Mouse (Mus musculus) MEL-GATA-1-ER (cell line): ENCODE measurements around the gene Kcnma1.

ENCODE experiments used
- DNase-seq: peaks from one replicate; pipeline ENCODE4 v3.0.0-alpha.2; 2012; ENCODE audit warnings: low read depth; ENCODE audit errors: extremely low read depth

Gene Kcnma1

DNA sequence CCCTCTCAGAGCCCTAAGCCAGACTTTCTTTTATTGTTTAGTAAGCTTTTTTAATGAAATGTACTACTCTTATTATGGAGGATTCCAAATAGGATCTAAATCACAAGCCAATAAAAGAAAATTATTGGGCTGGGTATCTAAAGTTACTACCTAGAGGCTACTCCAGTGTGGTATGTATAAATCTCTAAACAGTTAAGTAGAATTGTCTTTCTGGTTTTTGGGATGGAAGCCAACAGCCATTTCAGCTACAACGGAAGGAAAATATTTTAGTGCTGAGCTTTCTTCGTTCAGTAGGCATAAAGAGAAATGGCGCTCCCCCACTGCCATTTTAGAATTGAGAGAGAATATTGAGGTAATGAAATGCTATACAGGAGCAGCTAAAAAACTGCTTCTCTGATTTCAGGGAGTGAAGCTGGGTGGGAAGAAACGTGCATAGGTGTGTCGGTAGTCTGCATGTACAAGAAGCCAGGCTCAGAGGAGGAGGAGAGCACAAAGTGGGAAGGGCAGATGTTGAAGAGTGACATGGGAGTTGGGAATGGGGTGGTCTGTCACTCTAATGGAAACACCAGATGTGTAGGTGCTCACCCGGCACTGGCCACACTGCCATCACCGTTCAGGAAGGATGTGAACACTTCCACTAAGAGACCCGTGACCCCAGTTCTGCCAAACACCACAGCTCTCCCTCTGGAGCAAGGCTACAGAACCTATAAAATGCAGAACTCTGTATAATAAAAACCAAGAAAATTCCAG, 656.6 kb downstream of the Kcnma1 start:
- no peak for DNase-seq

DNA sequence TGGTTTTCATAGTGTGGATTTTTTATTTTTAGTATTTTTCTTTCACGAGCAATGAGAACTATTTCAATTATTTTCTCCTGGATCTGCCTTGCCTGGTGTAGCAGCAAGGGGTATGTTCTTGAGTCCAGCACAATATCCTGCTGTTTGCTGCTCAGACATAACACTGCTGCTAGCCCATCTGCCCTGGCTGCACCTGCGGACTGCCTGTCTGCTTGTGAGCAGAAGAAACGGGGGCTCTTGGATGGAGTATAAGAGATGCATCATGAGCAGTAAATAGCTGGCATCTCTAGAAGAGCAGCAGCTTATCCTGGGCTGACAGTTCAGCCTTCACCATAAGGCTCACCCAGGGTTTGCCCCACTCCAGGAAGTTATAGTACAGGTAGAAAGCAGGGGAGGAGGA, 687.5 kb downstream of the Kcnma1 start:
- DNase-seq: no peak

DNA sequence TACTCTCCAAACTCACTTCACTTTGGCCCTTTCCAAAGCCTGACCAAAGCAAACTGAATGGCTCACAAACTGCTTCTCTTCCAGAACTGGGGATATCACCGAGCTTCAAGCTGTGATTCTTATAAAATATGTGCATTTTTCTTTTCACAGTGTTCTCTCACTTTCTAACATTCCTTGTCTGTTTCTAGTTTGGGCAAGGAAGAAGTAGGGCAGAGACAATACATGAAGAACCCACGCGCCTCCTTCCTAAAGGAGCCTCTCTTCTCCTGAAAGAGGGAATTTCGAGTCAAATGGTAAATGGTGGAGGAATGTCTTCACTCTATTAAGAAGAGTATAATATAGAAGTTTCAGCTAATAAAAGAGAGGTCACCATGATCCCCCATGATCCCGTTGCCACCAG, 709.0 kb downstream of the Kcnma1 start:
- no peak for DNase-seq

GRCm38 (mm10) chr14:23300443-23300842, 713.8 kb downstream of the Kcnma1 start:
- no peak for DNase-seq

DNA sequence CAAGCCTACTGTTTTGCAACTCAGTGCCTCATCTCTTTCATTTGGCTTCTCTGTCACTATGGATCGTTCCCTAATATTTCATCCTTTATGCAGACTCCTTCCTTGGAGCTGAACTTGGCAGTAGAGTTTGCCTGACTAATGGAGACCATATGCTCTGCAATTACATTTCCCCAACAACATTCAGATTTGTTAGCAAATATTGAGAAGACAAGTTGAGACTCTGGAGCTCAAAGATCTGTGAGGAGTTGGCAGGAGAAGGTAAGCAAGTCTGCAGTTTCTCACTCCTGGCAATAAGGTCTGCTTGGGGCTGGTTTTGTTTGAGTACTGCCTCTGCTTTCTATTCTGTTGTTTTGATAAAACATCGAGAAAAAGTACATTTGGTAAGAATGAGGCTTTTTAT, 723.7 kb downstream of the Kcnma1 start:
- DNase-seq: no peak

- DNase-seq: no peak
These were observed 747.6 kb downstream of the Kcnma1 start for GRCm38 (mm10) chr14:23266554-23267309.

GRCm38 (mm10) chr14:23253154-23253553, 761.1 kb downstream of the Kcnma1 start:
- no peak for DNase-seq

GRCm38 (mm10) chr14:23244446-23244845, 769.8 kb downstream of the Kcnma1 start:
- DNase-seq: no peak

DNA sequence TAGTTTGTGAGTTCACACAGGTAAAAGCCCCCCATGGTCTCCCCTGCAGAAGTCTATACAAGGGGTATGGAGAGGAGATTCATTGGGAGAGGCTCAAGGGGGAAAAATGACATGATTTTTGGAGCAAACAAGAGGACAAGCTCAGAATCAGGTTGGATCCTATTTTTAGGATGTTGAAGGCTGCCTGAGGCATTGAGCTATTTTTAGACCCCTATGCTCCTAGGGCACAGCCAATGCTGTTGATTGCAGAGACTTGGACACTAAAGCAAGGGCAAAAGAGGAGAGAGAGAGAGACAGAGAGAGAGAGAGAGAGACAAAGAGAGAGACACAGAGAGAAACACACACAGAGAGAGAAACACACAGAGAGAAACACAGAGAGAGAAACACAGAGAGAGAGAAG, 770.4 kb downstream of the Kcnma1 start:
- no peak for DNase-seq
